Comparison of ENCODE assay signal across 16 mouse cellular contexts in genomic region chr5:70024571-70024970, GRCm38 (mm10).
DNase-seq lines count a peak whose midpoint lies in the region; ATAC-seq lines count a peak whose summit lies in the region.
"Had no signal": no experiment of that assay in that cellular context is flagged by ENCODE, and none has a peak within 500 bp of the region (broad histone marks: within the 10 kb centered on the region; RNA-seq: fewer than 3 reads in every experiment).

No protein-coding gene starts in this region.

- no peak overlapping the region for H3K4me2 ChIP-seq in hindbrain, embryonic 14.5 days (replicated peaks)
- H3K4me2 ChIP-seq in intestine, embryonic 16.5 days (ENCODE audit: low read depth, low read length): no peak overlapping the region
- H3K4me2 ChIP-seq: limb, embryonic 13.5 days had no signal

- no peaks in the 10 kb centered on the region for H3K27me3 ChIP-seq in hindbrain, embryonic 14.5 days (ENCODE audit: control insufficient read depth, insufficient read depth, low read length)
- H3K27me3 ChIP-seq in intestine, embryonic 16.5 days (replicated peaks; ENCODE audit: control insufficient read depth, insufficient read depth, low read length): no peaks in the 10 kb centered on the region
- H3K27me3 ChIP-seq: limb, embryonic 13.5 days had no signal

- ATAC-seq in hindbrain, embryonic 14.5 days (ENCODE audit: low FRiP score): peak; percentile 74
- ATAC-seq in intestine, embryonic 16.5 days: no peak
- ATAC-seq: activated CD4-positive, CD25-positive, alpha-beta regulatory T cell, adult 4 months; liver, postnatal 0 days had no signal

- H3K4me3 ChIP-seq in hindbrain, embryonic 14.5 days (replicated peaks; ENCODE audit: low read length): no peak overlapping the region
- no peak overlapping the region for H3K4me3 ChIP-seq in intestine, embryonic 16.5 days (ENCODE audit: low read length)
- H3K4me3 ChIP-seq: layer of hippocampus, adult 2 months; limb, embryonic 13.5 days had no signal

- no peaks in the 10 kb centered on the region for H3K4me1 ChIP-seq in hindbrain, embryonic 14.5 days (replicated peaks; ENCODE audit: control insufficient read depth, insufficient read depth, low read length)
- no peaks in the 10 kb centered on the region for H3K4me1 ChIP-seq in intestine, embryonic 16.5 days (ENCODE audit: control insufficient read depth, insufficient read depth, low read length)
- H3K4me1 ChIP-seq: limb, embryonic 13.5 days had no signal

- no peaks in the 10 kb centered on the region for H3K36me3 ChIP-seq in hindbrain, embryonic 14.5 days (replicated peaks; ENCODE audit: control insufficient read depth, insufficient read depth)
- H3K36me3 ChIP-seq in intestine, embryonic 16.5 days (ENCODE audit: control insufficient read depth, insufficient read depth, low read length): no peaks in the 10 kb centered on the region
- H3K36me3 ChIP-seq: limb, embryonic 13.5 days had no signal

- DNase-seq in layer of hippocampus, adult 8-10 months (ENCODE audit: low spot score in 2 of 2): peak; percentile 5
- no peak for DNase-seq in layer of hippocampus, postnatal 36 days
- peak; percentile 6 for DNase-seq in right cerebral cortex, adult 18-20 months
- DNase-seq in right cerebral cortex, postnatal 25 days: no peak
- peak; percentile 34 for DNase-seq in hindbrain, embryonic 14.5 days (ENCODE audit: low spot score)
- no peak for DNase-seq in adrenal gland, postnatal 36 days
- DNase-seq: gastrocnemius, postnatal 10 days; heart, postnatal 14 days; kidney, adult 2 months; liver, postnatal 0 days; lung, postnatal 4 days; thymus, postnatal 14 days had no signal

- H3K27ac ChIP-seq in hindbrain, embryonic 14.5 days: no peak overlapping the region
- H3K27ac ChIP-seq in intestine, embryonic 16.5 days (ENCODE audit: low read length): no peak overlapping the region
- H3K27ac ChIP-seq: layer of hippocampus, adult 2 months; limb, embryonic 13.5 days had no signal

- WGBS in hindbrain, embryonic 14.5 days: 46% methylated on average over 2 of the region's 2 CpGs
- WGBS in intestine, embryonic 16.5 days: 68% methylated on average over 2 of the region's 2 CpGs

- H3K9ac ChIP-seq in hindbrain, embryonic 14.5 days: no peak overlapping the region
- no peak overlapping the region for H3K9ac ChIP-seq in intestine, embryonic 16.5 days (ENCODE audit: low read depth, low read length)
- H3K9ac ChIP-seq: limb, embryonic 13.5 days; liver, postnatal 0 days had no signal

- H3K9me3 ChIP-seq in hindbrain, embryonic 14.5 days (ENCODE audit: control insufficient read depth, low read length): no peaks in the 10 kb centered on the region
- no peaks in the 10 kb centered on the region for H3K9me3 ChIP-seq in intestine, embryonic 16.5 days (ENCODE audit: control insufficient read depth, low read length)
- H3K9me3 ChIP-seq: limb, embryonic 13.5 days had no signal

Comparison
In these comparisons a context has a peak if more than half of its experiments do, and no peak if none do; other contexts are left out.
1. DNase-seq: peak in layer of hippocampus, adult 8-10 months (2 of 2), right cerebral cortex, adult 18-20 months (single experiment) and hindbrain, embryonic 14.5 days (single experiment); none in layer of hippocampus, postnatal 36 days (0 of 2), right cerebral cortex, postnatal 25 days (single experiment) and adrenal gland, postnatal 36 days (0 of 2).